Mouse (Mus musculus): ENCODE data around the gene Lin28a. TPM values are rescaled to one million over a fixed set of nuclear protein-coding genes. Genes with fewer than 3 reads are reported as not detected.

The Lin28a gene
- total RNA-seq, 1 experiment from 2014 or later: 16.1 TPM

DNA sequence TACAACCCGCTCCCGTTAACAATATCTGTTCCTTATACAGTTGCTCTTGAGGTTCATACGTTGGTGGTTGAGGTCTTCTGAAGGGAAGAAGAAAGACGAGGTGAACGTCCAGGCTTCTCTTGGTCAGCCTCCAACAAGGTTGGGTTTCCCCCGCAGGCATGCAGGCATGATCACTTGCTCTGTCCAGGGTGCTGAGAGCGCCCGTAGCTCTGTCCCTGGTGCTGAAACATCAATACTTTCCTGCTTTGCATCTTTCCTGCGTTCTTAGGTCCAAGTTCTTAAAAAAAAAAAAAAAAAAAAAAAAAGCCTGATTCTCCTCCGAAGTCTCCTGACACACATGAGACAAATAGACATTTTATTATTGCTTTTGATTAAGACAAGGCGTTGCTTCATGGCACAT, 2.0 kb upstream of the Lin28a start:
- 0 out of 2 replicates have a peak, but pooled peaks have one; percentile 27 for ATAC-seq (ENCODE audit: extremely low read depth, insufficient number of reproducible peaks, low FRiP score, poor library complexity, severe bottlenecking)

DNA sequence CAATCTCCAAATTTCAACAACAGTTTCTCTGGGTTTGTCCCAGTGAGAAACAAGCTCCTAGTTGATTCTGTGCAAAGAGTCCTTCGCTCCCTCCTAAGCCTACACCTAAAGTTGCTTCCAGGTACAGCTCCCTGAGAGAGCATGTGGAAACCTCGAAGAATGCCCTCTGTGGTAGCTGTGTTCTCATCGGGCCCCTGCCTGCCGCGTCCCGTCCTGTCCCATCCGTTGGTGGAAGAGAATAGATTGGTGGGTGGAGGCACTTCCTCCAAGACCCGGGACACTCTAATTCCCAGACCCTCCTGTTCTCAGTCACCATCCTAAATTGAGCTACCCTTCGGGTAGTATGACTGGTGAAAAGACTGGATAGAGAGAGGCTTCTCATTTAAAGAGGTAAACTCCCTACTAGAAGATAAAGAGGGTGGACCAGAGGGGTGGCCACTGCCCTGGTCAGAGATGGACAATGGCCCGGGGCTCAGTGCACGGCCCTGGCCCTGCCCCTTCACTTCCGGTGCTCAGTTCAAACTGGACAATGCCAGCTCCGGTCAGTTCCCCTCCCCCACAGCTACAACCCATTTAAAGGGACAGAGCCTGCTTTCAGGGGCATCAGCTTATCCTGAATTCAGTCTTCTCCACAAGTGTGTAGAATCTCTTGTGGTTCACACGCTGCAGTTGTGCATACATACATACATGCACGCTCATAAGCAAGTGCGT, 1.2 kb upstream of the Lin28a start:
- no peak for ATAC-seq (ENCODE audit: extremely low read depth, insufficient number of reproducible peaks, low FRiP score, poor library complexity, severe bottlenecking)

DNA sequence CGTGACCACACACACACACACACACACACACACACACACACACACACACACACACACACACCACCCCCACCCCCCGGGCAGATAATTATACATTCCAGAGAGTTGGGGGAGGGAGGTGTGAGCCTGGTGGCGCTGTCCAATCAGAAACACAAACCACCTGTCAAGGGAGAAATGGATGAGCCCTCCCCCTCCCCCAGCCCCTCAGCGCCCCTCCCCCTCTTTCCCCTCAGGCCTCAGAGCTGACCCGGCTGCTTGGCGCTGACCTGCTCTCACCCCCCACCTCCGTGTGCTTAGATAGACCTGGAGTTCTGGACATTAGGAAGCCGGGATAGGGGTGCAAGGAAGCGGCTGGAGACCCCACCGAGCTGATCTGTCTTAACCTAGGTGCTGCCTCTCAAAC, 569 bp upstream of the Lin28a start:
- ATAC-seq (ENCODE audit: extremely low read depth, insufficient number of reproducible peaks, low FRiP score, poor library complexity, severe bottlenecking): no peak

DNA sequence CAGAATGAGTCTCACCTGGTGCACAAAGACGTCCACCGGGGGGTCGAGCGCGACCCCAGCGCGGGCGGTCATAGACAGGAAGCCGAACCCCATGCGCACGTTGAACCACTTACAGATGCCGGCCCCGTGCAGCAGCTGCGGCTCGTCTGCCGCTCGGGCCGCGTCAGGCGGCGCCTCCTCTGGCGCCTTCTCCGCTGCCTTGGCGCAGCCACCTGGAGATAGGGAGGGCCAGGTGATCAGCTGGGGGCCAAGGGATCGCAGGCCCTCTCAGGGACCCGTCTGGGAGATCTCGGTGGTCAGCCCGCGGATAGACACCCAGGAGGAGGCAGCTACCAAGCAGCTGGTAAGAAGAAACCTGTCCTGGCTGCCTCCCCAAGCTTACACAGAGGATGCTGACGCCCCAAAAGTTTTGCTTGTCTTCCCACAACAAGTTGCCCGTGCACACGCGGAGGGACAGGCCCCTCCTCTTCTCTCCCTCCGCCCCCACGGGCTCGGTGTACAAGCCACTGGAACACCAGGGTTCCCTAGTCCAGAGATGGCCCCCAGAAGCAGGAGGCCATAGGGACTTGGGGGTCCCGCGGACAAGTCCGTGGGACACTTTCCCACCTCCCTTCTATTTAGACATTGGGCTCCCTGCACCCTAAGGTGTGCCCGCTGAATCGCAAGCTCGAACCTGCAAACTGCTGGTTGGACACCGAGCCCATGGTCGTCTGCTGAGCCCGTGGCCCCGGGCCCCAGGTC, 433 bp downstream of the Lin28a start:
- ATAC-seq (ENCODE audit: extremely low read depth, insufficient number of reproducible peaks, low FRiP score, poor library complexity, severe bottlenecking): no peak

DNA sequence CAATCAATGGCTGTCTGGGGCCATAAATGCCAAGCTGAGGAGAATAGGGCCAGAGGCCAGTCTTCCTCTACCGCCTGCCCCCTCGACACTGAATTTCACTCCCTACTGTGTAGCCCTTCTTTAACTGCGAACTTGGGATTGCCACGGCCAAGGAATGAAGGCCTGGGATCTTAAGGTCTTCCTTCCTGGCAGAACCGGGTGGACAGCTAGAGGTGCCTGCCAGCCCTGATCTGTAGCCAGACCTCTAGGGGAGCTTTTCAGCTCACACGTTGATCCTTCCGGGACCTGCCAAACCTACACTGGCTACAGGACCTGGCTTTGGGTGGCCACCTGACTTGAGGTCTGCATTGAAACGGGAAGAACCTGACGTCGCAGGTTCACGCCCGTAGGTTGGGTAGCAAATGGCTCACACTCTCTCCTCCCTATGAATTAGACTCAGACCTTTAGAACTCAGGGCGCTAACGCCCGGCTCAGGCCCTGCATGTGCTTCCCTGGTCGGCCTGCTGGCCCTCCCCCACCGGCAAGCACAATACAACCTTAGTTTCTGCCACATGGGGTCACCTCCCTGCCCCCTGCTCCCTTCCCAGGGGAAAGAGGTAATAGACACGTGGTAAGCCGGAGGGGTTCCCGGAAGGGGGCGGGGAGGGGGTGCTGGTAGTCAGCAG, 1.3 kb downstream of the Lin28a start:
- peak; percentile 6; the same call in 1 of the 2 replicates for ATAC-seq (ENCODE audit: extremely low read depth, insufficient number of reproducible peaks, low FRiP score, poor library complexity, severe bottlenecking)

DNA sequence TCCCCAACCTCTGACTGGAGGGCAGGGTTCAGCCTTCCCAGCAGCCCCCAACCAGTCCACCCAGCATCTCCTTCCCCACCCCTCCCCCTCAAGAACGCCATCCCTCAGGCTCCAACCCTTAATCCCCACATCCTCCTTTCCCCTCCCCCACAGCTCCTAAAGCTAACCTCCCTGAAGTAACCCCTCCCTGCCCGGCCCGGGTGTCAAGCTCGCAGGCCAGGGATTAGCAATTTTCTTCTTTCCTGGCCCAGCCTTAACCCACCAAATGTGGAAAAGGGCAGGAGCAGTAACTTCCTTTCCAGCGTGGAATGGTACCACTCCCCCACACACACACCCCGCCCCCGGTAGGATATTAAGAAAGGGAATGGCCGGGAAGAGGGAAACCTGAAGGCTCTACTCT, 1.9 kb downstream of the Lin28a start:
- no peak for ATAC-seq (ENCODE audit: extremely low read depth, insufficient number of reproducible peaks, low FRiP score, poor library complexity, severe bottlenecking)

DNA sequence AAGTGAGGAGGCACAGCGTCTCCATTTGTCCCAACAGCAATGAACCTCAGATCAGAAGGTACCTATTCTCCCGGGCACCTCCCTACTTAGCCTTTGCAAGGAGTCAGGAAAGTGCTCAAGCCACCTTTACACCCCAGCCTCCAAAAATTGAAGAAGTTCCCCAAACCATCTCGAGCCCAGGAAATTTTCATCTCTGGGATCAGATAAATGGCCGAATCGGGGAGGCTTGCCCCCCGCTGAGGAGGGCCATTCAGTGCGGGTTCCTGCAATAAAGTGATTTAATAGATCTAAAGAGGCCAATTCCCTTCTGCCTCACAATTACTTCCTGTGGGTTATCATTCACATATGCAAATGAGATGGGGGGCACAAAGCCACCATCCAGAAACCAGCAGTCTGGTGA, 2.4 kb downstream of the Lin28a start:
- no peak for ATAC-seq (ENCODE audit: extremely low read depth, insufficient number of reproducible peaks, low FRiP score, poor library complexity, severe bottlenecking)

DNA sequence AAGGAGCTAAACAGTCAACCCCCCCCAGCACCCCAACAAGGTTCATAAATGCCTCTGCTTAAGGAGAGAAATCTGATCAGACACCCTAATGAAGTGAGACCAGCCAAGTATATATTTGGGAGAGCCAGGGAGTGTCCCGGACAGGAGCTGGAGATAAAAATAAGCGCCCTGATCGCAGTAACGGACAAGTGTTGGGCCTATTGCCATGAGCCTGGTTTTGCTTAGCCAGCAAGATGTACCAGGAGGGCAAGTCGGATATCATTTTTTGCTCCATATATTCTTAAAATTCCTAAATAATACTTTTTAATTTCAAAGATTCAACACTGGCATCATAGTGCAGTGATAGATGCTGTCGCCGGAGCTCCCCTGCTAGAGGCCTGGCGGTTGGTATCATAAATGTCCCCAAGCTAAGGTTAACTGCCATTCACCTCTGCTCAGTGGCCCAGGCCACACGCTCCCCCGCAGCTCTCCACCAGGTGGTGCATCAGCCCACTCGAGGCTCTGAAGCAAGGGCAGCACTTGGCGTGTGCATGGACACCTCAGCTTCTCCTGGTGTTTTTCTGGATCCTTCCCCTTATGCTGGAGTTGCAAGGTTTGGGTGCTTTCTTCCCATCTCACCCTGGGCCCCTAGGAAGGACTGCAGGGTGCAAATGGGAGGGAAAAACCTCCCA, 5.6 kb downstream of the Lin28a start:
- ATAC-seq (ENCODE audit: extremely low read depth, insufficient number of reproducible peaks, low FRiP score, poor library complexity, severe bottlenecking): no peak

DNA sequence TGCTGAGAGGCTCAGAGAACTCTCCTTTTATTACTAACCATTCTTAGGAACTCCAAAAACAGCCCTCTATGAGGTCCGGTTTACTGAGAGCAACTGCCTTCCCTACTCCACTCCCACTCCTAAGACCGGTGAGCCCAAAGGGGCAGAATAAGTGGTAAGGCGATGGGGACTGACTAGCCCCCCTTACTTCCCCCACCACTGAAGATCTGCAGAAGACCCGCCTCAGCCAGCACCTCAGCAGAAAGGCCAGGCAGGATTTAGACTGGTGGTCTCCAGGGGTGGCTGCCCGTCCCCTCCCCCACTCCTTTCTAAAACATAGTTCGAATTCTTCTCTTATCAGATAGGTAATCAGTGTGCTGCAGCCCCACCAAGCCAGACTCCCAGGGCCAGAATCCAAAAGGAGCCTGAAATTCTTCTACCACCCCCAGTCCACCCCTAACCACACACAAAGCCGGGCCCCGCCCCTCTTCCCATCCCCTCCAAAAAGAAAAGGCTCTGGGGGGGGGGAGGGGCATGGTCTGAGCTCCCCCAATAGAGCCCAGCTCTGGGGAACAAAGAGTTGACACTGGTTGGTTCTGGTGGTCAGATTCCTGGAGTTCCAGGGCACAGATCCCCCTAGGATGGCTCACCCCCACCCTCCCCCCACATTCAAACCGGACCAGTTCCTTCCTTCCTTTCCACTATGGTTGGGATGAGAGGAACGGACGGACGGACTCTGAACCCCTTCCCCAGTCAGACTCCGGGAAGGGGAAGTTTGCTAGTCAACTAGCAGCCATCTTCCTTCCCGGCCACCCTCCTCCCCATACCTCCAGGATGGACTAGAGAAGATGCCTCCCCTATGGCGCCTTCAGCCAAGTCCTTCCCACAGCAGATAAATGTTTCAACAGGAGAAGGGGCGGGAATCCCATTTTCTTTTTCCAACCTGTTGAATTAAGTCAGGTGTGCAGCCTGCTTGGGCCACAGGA, 6.9 kb downstream of the Lin28a start:
- peak; percentile 24; the same call in 1 of the 2 replicates for ATAC-seq (ENCODE audit: extremely low read depth, insufficient number of reproducible peaks, low FRiP score, poor library complexity, severe bottlenecking)

DNA sequence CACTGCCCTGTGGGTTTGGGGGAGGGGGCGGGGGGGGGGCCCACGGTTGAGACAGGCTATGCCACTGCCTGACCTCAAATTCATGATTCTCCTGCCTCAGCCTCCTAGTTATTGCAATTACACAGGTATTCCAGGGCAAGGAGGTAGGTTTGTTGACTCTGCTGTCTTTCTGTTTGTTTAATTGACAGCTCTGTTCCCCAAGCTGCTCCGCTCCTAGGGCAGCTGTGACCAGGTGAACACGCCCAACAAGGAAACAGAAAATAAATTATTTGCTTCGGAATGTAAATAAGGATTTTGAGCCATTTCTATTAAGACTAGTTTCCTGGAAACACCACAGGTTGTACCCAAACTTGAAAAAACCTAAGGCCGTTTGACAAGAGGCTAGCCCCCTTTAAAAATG, 8.9 kb downstream of the Lin28a start:
- no peak for ATAC-seq (ENCODE audit: extremely low read depth, insufficient number of reproducible peaks, low FRiP score, poor library complexity, severe bottlenecking)

DNA sequence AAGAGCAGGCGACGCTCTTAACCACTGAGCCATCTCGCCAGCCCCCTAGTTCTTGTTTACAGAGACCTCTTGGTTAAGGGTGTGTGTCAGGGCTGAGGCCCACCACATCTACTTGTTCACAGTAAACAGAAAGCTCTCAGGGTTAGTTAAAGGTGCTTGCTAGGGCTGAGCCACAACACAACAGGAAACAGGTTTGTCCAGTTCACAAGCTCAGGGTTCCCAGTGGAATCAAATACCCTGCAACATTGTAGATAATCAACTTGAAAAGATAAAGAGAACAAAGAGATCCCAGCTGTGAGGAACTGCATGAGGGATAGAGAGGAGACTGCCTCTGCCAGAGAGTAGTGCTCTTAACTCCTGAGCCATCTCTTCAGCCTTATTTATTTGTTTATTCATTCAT, 11.8 kb downstream of the Lin28a start:
- ATAC-seq (ENCODE audit: extremely low read depth, insufficient number of reproducible peaks, low FRiP score, poor library complexity, severe bottlenecking): no peak

DNA sequence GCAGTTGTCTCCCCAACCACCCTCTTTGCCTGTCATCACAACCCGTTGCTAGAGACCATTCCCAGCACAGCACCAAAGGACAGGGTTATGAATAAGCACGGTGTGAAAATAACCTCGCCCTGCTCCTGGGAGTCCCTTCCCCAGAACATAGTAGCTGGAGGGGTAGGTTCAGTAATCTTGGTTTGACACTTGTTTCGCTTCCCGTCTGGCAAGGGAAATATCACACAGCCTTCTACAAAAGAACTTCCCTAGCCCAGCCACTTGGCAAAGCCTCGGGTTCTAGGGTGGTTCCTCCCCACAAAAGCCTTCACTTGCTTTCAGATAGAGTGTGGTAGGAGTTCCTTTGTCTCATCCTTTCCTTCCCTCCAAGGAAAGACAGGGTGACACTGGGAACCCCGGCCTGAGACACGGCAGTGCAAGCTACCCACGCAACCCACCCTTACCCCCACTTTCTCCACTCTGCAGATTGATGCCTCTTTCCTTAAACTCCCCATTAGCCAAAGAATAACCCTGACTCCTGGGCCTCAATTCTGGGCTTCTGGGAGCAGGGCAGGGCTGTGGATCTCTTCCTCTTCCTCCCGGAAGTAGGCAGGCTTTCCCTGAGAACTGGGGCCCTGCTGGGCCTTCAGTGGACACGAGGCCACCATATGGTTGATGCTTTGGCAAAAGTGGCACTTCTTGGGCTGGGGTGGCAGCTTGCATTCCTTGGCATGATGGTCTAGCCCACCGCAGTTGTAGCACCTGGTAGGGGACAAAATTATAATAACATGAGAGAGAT, 12.9 kb downstream of the Lin28a start:
- ATAC-seq (ENCODE audit: extremely low read depth, insufficient number of reproducible peaks, low FRiP score, poor library complexity, severe bottlenecking): no peak

DNA sequence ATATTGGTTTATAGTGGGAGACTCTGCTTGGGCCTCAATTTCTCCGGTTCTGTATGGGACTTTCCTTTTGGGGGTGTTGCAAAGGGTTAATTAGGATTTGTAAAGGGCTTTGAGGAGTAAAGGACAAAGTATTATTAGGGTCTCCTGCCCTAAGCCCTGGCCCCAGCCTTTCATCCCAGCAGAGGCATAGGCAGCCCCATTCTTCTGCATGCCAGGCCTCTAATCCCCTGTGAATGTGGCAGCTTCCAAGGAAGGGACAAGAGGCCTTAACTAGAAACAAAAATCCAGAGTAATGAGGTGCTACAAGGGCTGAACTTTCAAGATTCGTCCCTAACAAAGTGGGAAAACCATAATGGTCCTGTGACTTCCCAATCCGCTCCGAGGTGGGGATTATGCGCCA, 15.7 kb downstream of the Lin28a start:
- ATAC-seq (ENCODE audit: extremely low read depth, insufficient number of reproducible peaks, low FRiP score, poor library complexity, severe bottlenecking): no peak

DNA sequence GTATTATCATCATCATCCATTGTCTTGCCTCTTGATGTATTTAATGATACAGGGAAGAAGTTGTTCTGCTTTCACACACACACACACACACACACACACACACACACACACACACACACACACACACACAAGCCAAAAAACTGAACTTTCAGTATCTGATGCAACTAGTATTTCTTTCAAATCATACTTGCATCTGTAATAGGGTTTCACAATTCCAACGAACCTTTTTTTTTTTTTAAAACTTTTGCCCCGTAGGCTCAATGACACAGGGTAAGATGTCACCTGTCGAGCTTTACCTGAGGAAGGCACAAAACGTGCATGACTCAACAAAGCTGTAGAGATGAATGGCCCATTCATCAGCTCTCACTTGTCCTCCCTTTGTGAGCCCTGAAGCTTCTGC, 16.4 kb downstream of the Lin28a start:
- ATAC-seq (ENCODE audit: extremely low read depth, insufficient number of reproducible peaks, low FRiP score, poor library complexity, severe bottlenecking): no peak

DNA sequence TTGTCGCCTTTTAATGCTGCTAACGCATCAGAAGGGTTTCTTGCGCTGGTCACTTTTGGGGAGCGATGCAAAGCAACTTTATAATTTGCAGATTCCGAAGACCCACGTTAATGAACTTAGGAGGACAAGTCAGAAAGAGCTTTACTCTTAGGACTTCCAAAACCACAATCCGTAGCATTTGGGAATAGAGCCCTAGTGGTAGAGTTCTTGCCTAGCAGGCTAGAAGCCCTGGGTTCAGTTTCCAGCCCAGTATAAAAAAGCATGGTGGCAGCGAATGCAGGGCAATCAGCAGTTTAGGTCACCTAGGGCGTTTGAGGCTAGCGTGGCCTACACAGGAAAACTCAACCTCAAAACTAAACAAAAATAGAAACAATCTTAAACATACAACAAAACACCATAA, 16.9 kb downstream of the Lin28a start:
- no peak for ATAC-seq (ENCODE audit: extremely low read depth, insufficient number of reproducible peaks, low FRiP score, poor library complexity, severe bottlenecking)

DNA sequence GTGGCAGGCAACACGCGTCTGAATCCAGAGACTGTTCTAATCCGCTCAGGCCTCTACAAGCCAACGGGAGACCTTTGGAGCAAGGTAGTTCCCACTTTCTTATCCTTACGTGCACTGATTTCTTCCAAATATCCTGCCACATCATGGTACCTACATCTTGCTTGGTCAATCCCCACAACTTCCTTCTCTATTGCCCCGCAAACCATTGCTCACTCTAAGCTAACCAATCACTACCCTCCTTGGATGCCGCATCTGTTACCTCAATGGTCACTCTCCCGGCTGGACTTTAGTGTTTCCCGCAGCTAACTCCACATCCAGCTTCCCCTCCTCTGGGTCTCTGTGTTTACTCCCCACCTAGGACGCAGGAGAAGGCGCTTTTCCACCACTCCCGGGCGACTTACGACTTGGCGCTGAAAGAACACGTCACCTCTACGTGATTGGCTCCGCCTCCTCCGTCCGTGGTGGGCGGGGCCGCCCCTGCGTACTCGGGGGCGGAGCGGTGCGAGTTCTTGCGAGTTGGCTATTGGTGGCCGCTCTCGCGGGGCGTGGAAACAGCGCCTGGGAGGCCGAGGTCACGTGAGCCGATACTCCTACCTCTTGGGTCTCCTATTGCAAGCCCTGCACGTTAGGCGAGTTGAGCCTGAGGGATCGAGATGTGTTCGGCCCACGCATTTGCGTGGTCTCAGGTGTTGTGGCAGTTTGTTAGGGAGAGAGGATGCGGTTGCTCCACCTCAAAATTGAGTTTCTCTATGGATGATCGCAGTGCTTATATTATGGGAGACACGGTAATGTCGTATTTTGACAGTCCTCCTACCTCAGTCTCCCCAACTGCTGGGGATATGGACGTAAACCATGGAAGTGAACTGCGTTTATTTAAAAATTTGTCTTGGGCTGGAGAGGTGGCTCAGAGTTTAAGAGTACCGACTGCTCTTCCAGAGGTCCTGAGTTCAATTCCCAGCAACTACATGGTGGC, 17.9 kb downstream of the Lin28a start, which contains the start of gene Dhdds:
Gene Dhdds (minus strand): TSS at position 453 of the 973 bp plus-strand sequence.
- peak; percentile 97 for ATAC-seq (ENCODE audit: extremely low read depth, insufficient number of reproducible peaks, low FRiP score, poor library complexity, severe bottlenecking)

DNA sequence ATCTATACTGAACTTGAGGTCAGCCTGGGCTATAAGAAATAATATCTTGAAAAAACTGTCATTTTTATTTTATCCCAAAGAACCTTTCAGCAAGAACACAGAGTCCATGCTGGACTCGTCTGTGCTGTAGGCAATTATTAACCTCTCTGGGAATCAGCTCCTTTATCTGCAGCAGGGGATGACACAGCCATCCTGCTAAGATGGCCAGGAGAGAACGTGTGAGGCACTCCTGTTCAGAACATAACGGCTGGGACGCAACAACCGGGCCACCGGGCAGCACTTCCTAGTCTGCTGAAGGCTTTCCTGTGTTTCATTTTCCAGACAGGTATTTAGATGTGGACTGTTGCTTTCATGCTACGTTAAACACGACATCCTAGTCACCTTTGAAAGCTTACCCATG, 23.9 kb downstream of the Lin28a start:
- no peak for ATAC-seq (ENCODE audit: extremely low read depth, insufficient number of reproducible peaks, low FRiP score, poor library complexity, severe bottlenecking)

Data from neutrophil, adult 5-6 weeks (primary cell).